Mouse (Mus musculus): ENCODE measurements around the gene Spp1.

Gene Spp1

GRCm38 (mm10) chr5:104434835-104435301 lies at the start of gene Spp1:
Gene Spp1 (plus strand): TSS chr5:104435118.
- no peaks in the 10 kb centered on the region for H3K27me3 ChIP-seq (ENCODE audit: control insufficient read depth, insufficient read depth, low read length, poor library complexity, severe bottlenecking)
- no peaks in the 10 kb centered on the region for H3K36me3 ChIP-seq (ENCODE audit: control insufficient read depth, insufficient read depth, low read length, poor library complexity, severe bottlenecking)
- peak; percentile 28 for DNase-seq (ENCODE audit: low read depth, low spot score)

- no peaks in the 10 kb centered on the region for H3K36me3 ChIP-seq (ENCODE audit: control insufficient read depth, insufficient read depth, low read length, poor library complexity, severe bottlenecking)
- H3K27me3 ChIP-seq (ENCODE audit: control insufficient read depth, insufficient read depth, low read length, poor library complexity, severe bottlenecking) = no peaks in the 10 kb centered on the region
- DNase-seq (ENCODE audit: low read depth, low spot score) = no peak
Measured at GRCm38 (mm10) chr5:104385521-104385920, 49.4 kb upstream of the Spp1 start.

GRCm38 (mm10) chr5:104386908-104387307 lies 48.0 kb upstream of the Spp1 start:
- Histone ChIP-seq H3K27me3 (ENCODE audit: control insufficient read depth, insufficient read depth, low read length, poor library complexity, severe bottlenecking) (no peaks in the 10 kb centered on the region), H3K36me3 (ENCODE audit: control insufficient read depth, insufficient read depth, low read length, poor library complexity, severe bottlenecking) (no peaks in the 10 kb centered on the region)
- no peak for DNase-seq (ENCODE audit: low read depth, low spot score)

GRCm38 (mm10) chr5:104390962-104391361 lies 44.0 kb upstream of the Spp1 start:
- Histone ChIP-seq H3K27me3 (ENCODE audit: control insufficient read depth, insufficient read depth, low read length, poor library complexity, severe bottlenecking) (no peaks in the 10 kb centered on the region), H3K36me3 (ENCODE audit: control insufficient read depth, insufficient read depth, low read length, poor library complexity, severe bottlenecking) (no peaks in the 10 kb centered on the region)
- no peak for DNase-seq (ENCODE audit: low read depth, low spot score)

GRCm38 (mm10) chr5:104392784-104393183 lies 42.1 kb upstream of the Spp1 start:
- H3K36me3 ChIP-seq (ENCODE audit: control insufficient read depth, insufficient read depth, low read length, poor library complexity, severe bottlenecking) = no peaks in the 10 kb centered on the region
- no peaks in the 10 kb centered on the region for H3K27me3 ChIP-seq (ENCODE audit: control insufficient read depth, insufficient read depth, low read length, poor library complexity, severe bottlenecking)
- DNase-seq (ENCODE audit: low read depth, low spot score) = no peak

GRCm38 (mm10) chr5:104396286-104396685 lies 38.6 kb upstream of the Spp1 start:
- no peaks in the 10 kb centered on the region for H3K27me3 ChIP-seq (ENCODE audit: control insufficient read depth, insufficient read depth, low read length, poor library complexity, severe bottlenecking)
- no peak for DNase-seq (ENCODE audit: low read depth, low spot score)
- H3K36me3 ChIP-seq (ENCODE audit: control insufficient read depth, insufficient read depth, low read length, poor library complexity, severe bottlenecking) = no peaks in the 10 kb centered on the region

- Histone ChIP-seq H3K27me3 (ENCODE audit: control insufficient read depth, insufficient read depth, low read length, poor library complexity, severe bottlenecking) (no peaks in the 10 kb centered on the region), H3K36me3 (ENCODE audit: control insufficient read depth, insufficient read depth, low read length, poor library complexity, severe bottlenecking) (no peaks in the 10 kb centered on the region)
- DNase-seq (ENCODE audit: low read depth, low spot score) = no peak
Measured at GRCm38 (mm10) chr5:104398001-104398400, 36.9 kb upstream of the Spp1 start.

- Histone ChIP-seq H3K27me3 (ENCODE audit: control insufficient read depth, insufficient read depth, low read length, poor library complexity, severe bottlenecking) (no peaks in the 10 kb centered on the region), H3K36me3 (ENCODE audit: control insufficient read depth, insufficient read depth, low read length, poor library complexity, severe bottlenecking) (no peaks in the 10 kb centered on the region)
- DNase-seq (ENCODE audit: low read depth, low spot score) = no peak
Measured at GRCm38 (mm10) chr5:104399291-104399950, 35.5 kb upstream of the Spp1 start.

- no peak for DNase-seq (ENCODE audit: low read depth, low spot score)
- Histone ChIP-seq H3K27me3 (ENCODE audit: control insufficient read depth, insufficient read depth, low read length, poor library complexity, severe bottlenecking) (no peaks in the 10 kb centered on the region), H3K36me3 (ENCODE audit: control insufficient read depth, insufficient read depth, low read length, poor library complexity, severe bottlenecking) (no peaks in the 10 kb centered on the region)
Measured at GRCm38 (mm10) chr5:104399970-104400369, 34.9 kb upstream of the Spp1 start.

- Histone ChIP-seq H3K36me3 (ENCODE audit: control insufficient read depth, insufficient read depth, low read length, poor library complexity, severe bottlenecking) (no peaks in the 10 kb centered on the region), H3K27me3 (ENCODE audit: control insufficient read depth, insufficient read depth, low read length, poor library complexity, severe bottlenecking) (no peaks in the 10 kb centered on the region)
- DNase-seq (ENCODE audit: low read depth, low spot score) = no peak
Measured at GRCm38 (mm10) chr5:104402651-104403050, 32.3 kb upstream of the Spp1 start.

GRCm38 (mm10) chr5:104403351-104403750 lies 31.6 kb upstream of the Spp1 start:
- no peaks in the 10 kb centered on the region for H3K27me3 ChIP-seq (ENCODE audit: control insufficient read depth, insufficient read depth, low read length, poor library complexity, severe bottlenecking)
- DNase-seq (ENCODE audit: low read depth, low spot score) = no peak
- H3K36me3 ChIP-seq (ENCODE audit: control insufficient read depth, insufficient read depth, low read length, poor library complexity, severe bottlenecking) = no peaks in the 10 kb centered on the region

GRCm38 (mm10) chr5:104404551-104404950 lies 30.4 kb upstream of the Spp1 start:
- Histone ChIP-seq H3K36me3 (ENCODE audit: control insufficient read depth, insufficient read depth, low read length, poor library complexity, severe bottlenecking) (no peaks in the 10 kb centered on the region), H3K27me3 (ENCODE audit: control insufficient read depth, insufficient read depth, low read length, poor library complexity, severe bottlenecking) (no peaks in the 10 kb centered on the region)
- DNase-seq (ENCODE audit: low read depth, low spot score) = no peak

- no peak for DNase-seq (ENCODE audit: low read depth, low spot score)
- Histone ChIP-seq H3K36me3 (ENCODE audit: control insufficient read depth, insufficient read depth, low read length, poor library complexity, severe bottlenecking) (no peaks in the 10 kb centered on the region), H3K27me3 (ENCODE audit: control insufficient read depth, insufficient read depth, low read length, poor library complexity, severe bottlenecking) (no peaks in the 10 kb centered on the region)
Measured at GRCm38 (mm10) chr5:104405051-104405450, 29.9 kb upstream of the Spp1 start.

GRCm38 (mm10) chr5:104406756-104407155 lies 28.2 kb upstream of the Spp1 start:
- DNase-seq (ENCODE audit: low read depth, low spot score) = no peak
- no peaks in the 10 kb centered on the region for H3K36me3 ChIP-seq (ENCODE audit: control insufficient read depth, insufficient read depth, low read length, poor library complexity, severe bottlenecking)

GRCm38 (mm10) chr5:104407541-104408231 lies 27.2 kb upstream of the Spp1 start:
- Histone ChIP-seq H3K36me3 (ENCODE audit: control insufficient read depth, insufficient read depth, low read length, poor library complexity, severe bottlenecking) (no peaks in the 10 kb centered on the region), H3K27me3 (ENCODE audit: control insufficient read depth, insufficient read depth, low read length, poor library complexity, severe bottlenecking) (no peaks in the 10 kb centered on the region)
- no peak for DNase-seq (ENCODE audit: low read depth, low spot score)

More at GRCm38 (mm10) chr5:104406756-104407155, 28.2 kb upstream of the Spp1 start:
- no peaks in the 10 kb centered on the region for H3K27me3 ChIP-seq (ENCODE audit: control insufficient read depth, insufficient read depth, low read length, poor library complexity, severe bottlenecking)

Data from splenic B cell, adult 2 months (primary cell).